Mouse (Mus musculus): Measurements from ENCODE around the gene Sod3.

Gene Sod3

GRCm38 (mm10) chr5:52375847-52376246, 12.3 kb downstream of the Sod3 start:
- in situ Hi-C loops (cut with MboI), result no loop called here

- in situ Hi-C loops (cut with MboI), result no loop called here
These were observed 19.2 kb downstream of the Sod3 start for GRCm38 (mm10) chr5:52382837-52383236.

GRCm38 (mm10) chr5:52383748-52384147, 20.2 kb downstream of the Sod3 start:
- in situ Hi-C loops (cut with MboI), result no loop called here

- in situ Hi-C loops (cut with MboI), result no loop called here
These were observed 22.4 kb downstream of the Sod3 start for GRCm38 (mm10) chr5:52386016-52386415.

- in situ Hi-C loops (cut with MboI), result no loop called here
These were observed 24.6 kb downstream of the Sod3 start for GRCm38 (mm10) chr5:52388092-52388749.

- in situ Hi-C loops (cut with MboI), result no loop called here
These were observed 26.8 kb downstream of the Sod3 start for GRCm38 (mm10) chr5:52390381-52390780.

- in situ Hi-C loops (cut with MboI), result no loop called here
These were observed 27.9 kb downstream of the Sod3 start for GRCm38 (mm10) chr5:52391471-52391870.

- in situ Hi-C loops (cut with MboI), result no loop called here
These were observed 30.2 kb downstream of the Sod3 start for GRCm38 (mm10) chr5:52393756-52394155.

- in situ Hi-C loops (cut with MboI), result no loop called here
These were observed 40.8 kb downstream of the Sod3 start for GRCm38 (mm10) chr5:52404373-52404772.

- in situ Hi-C loops (cut with MboI), result no loop called here
These were observed 45.2 kb downstream of the Sod3 start for GRCm38 (mm10) chr5:52408668-52409315.

GRCm38 (mm10) chr5:52410197-52410596, 46.6 kb downstream of the Sod3 start:
- in situ Hi-C loops (cut with MboI), result no loop called here

GRCm38 (mm10) chr5:52411567-52411966, 48.0 kb downstream of the Sod3 start:
- in situ Hi-C loops (cut with MboI), result no loop called here

GRCm38 (mm10) chr5:52415193-52415592, 51.6 kb downstream of the Sod3 start:
- in situ Hi-C loops (cut with MboI), result no loop called here

- in situ Hi-C loops (cut with MboI), result no loop called here
These were observed 52.3 kb downstream of the Sod3 start for GRCm38 (mm10) chr5:52415917-52416316.

- in situ Hi-C loops (cut with MboI), result no loop called here
These were observed 52.9 kb downstream of the Sod3 start for GRCm38 (mm10) chr5:52416485-52416884.

All from mature B cell (primary cell).